Mouse (Mus musculus): ENCODE measurements around the gene Gm43738.
A peak's percentile ranks its signal among the peaks of the same experiment; 100 is the strongest.
"Not testable (repeated sequence)": the region's sequence is repeated elsewhere in the genome, so short reads cannot be mapped to it uniquely, and the experiment has no call there.

Gene Gm43738

DNA sequence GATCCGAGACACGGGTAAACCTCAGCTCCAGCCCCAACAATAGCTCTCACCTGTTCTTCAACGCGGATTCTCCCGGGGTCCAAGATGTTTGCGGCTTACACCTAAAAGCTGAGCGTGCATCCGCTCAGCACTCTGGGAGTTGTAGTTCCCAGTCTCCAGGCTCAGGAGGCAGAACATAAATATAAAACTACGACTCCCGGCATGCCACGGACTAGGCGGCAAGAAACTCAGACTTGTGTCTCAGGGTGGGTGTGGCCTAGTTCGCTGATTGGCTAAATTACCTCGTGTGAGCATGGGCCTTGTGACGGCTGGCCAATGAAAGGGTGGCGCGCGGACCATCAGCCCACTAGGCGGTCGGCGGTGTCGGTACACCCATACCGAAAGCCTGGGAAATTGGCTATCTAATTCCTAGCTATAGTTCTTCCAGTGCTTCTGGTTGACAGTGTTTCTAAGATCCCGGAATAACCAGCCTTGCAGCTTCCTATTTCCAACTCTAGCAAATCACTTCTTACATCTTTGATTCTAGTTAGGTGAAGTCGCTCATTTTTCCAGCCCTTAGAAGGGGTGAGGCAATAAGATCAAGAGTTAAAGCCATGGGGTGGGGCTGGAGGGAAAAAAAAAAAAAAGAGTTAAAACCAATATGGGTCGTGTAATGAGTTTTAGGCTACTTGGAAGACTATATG is 1.1 kb upstream of the Gm43738 start, which contains the start of gene Fdps:
Fdps (minus strand) TSS at position 148 of the 683 bp plus-strand sequence.
- peak; percentile 99 for DNase-seq (ENCODE audit: low spot score)

DNA sequence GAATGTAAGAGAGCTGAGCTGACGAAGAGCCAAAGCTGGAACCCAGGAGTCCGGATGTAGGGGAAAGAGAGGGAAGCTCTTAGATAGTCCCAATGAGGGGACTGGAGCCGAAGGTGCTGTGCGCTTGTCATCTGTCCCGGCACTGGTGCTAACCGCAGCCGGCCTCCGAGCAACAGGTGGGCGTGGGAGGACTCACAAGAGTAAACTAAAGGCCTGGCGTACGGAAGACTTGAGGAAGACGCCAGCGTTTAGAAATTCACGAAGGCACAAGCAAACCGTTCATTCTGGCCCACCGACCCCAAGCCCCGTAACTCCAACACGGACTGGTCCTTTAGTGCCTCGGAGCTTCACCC is 536 bp upstream of the Gm43738 start:
- no peak for DNase-seq (ENCODE audit: low spot score)

DNA sequence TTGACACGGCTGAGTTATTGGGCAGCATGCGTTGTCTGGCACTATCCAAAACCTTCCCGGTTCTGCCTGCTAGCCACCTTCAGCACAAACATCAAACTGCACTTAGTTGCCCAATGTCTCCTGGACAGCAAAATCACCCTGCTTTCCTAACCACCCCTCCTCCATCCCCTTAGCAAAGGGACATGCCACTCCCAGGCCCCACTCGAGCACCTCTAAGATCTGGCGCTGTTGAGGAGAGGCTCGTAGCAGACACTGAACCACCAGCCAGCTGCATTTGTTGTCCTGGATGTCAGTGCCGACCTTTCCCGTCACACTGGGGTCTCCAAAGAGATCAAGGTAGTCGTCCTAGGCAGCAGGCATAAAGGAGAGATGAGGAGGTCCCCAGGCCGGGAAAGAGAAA is 6.9 kb downstream of the Gm43738 start:
- no peak for DNase-seq (ENCODE audit: low spot score)

DNA sequence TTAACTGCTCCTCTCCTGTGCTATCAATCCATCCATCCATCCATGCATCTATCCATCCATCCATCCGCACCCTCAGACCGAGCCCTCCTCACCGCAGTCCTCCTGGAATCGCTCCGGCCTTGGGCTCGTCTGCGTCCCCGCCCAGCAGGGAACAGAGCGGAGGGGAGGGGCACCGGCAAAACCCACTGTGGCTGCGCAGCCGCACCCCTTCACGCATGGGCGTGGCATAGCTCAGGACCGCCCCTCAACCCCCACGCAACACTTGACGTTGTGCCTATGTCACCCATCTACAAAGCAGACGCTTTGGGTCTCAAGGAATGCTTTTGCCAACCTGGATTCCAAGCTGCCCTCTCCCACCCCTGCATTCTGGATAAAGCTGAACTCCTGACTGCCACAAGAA is 7.7 kb downstream of the Gm43738 start, which contains the start of gene Rusc1:
Rusc1 (minus strand) TSS at position 137 of the 400 bp plus-strand sequence.
- DNase-seq (ENCODE audit: low spot score), result peak; percentile 92

DNA sequence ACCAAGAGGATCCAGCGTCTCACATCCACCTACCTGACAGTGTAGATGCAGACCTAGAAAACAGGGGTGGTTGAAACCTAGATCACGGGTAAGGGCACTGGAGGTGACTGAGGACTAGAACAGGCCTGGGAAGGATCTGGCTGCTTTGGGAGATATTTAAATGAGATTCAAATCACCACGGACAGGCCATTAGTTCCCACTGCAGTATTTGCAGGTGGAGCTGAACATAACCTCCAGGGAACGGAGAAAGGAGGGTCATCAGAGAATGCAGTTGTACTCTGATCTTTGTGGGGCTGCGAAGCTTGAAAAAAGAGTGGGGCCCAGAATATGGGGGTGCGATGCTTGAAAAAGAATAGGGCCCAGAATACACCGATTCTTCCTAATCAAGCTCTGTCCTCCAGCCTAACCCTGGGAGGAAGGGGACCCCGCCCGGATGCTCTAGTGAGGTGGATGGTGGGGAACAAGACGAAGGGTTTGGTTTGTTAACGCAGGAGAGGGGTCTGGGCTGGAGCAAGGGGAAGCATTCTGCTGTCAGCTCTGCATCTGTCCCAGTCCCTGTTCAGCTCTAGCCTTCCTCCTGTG is 8.3 kb downstream of the Gm43738 start:
- DNase-seq (ENCODE audit: low spot score), result no peak

DNA sequence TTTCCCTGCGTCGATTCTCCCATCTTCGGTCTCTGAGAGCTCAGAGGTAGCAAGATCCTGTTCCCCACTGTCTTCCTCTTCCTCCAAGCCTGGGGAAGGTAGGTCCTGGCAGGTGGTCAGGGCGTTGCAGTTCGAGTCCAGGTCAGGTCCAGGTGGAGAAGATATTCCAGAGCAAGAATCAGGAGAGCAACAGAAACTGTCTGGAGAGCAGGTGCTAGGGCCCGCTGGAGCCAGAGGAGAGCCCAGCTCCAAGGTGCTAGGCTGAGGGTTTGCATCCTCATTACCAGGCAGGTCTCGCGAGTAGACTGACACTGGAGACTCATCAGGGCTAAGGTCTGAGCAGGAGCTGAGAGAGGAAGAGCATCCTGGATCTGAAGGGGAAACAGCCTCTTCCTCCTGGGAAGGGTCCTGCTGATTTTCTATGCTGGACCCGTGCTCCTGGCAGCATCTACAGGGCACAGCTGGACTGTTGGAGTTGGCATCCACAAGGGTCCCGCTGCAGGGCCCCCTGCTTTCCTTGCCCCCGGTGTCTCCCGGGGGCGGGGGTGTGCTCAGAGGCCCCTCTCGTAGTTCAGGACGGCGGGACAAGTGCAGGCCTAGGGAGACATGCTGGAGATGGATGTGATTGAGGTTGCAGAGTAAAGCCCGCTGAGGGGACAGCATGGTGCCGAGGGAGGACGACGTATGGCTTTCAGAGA is 8.9 kb downstream of the Gm43738 start:
- no peak for DNase-seq (ENCODE audit: low spot score)

DNA sequence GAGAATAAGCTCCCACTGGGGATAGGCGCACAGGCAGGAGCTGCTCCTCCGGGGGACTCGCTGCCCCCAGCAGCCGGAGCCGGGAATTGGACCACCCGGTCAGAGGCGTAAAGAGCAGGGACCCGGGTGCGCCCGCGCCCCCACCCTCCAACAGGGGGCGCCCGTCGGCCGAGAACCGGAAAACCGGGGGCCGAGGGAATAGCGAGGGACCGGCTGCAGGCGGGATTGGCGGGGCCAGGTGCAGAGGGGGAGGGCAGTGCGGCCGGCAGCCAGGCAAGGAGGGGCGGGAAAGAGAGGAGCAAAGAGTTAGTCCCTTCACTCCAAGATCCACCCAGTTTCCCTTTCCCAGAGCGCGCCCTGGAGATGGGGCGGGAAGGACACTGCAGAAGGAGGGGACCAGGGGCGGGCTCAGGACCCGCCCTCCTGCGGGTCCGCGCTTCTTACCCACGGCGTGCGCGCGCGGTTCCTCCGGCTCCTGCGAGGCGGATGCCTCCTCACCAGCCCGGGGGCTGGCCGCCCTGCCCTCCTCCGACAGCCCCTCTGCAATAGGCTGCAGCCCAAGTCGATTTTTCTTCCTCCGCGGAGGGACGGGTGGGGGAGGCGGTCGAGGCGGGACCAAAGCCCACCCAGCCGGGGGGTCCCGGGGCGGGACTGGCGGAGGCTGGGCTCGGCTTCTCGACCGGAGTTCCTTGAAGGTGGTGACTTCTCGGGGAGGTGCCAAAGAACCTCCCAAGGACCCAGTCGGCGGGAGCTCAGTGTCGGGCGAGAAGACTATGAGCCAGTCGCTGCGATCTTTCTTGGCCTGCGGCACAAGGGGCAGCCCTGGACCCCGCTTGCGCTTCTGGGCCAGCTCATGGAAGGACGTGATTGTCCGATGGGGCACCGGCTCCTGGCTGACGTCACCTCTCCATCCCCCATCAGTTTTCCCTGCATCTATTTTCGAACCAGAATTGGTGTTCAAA is 9.9 kb downstream of the Gm43738 start:
- DNase-seq (ENCODE audit: low spot score), result peak; percentile 80

DNA sequence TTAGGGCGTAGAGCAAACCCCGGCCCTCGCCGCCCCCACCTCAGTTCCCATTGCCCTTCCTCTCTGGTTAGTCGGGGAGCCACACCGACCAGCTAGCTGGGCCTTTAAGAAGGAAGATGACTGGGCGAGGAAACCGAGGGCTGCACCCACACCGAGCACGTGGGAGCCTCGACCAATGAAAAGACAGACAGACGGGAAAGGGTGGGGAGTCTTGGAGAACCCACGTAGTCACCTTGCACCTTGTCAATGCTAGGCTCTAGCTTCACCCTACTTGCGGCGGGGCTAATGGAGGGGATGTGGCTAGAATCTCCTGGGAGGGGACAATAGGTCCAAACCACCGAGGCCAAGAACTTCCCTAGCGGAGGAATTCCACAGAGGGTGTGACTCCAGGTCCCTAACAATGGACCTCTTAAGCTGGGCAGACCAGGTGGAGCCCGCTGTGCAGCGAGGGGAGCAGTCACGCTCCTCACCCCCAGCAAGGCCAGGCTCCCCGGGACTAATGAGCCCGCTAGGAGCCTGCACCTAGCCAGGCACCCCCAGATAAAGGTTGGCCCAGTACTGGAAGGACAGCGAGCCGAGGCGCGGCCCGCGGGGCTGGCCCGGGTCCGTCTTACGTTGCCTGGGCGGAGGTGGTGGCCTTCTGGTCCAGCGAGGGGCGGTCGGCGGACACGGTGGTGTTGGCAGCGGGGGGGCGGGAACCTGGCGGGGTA is 10.9 kb downstream of the Gm43738 start:
- peak; percentile 86 for DNase-seq (ENCODE audit: low spot score)

DNA sequence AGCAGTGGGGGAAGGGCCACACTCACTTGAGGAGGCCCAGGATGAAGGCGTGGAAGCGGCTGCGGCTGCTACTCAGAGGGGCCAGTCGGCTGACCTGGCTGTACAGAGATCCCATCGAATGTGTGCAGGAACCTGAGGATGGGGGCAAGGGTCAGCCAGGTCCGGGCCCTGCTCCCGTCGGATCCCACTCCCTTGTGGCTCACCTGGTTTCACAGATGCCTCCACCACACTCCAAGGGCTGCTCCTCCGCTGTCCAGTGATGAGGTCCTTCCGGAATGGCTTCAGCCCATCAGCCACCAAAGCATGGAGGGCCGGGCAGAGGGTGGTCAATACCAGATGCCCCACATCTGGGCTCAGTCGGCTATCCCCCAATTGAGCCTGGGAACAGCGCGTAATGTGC is 11.9 kb downstream of the Gm43738 start:
- no peak for DNase-seq (ENCODE audit: low spot score)

DNA sequence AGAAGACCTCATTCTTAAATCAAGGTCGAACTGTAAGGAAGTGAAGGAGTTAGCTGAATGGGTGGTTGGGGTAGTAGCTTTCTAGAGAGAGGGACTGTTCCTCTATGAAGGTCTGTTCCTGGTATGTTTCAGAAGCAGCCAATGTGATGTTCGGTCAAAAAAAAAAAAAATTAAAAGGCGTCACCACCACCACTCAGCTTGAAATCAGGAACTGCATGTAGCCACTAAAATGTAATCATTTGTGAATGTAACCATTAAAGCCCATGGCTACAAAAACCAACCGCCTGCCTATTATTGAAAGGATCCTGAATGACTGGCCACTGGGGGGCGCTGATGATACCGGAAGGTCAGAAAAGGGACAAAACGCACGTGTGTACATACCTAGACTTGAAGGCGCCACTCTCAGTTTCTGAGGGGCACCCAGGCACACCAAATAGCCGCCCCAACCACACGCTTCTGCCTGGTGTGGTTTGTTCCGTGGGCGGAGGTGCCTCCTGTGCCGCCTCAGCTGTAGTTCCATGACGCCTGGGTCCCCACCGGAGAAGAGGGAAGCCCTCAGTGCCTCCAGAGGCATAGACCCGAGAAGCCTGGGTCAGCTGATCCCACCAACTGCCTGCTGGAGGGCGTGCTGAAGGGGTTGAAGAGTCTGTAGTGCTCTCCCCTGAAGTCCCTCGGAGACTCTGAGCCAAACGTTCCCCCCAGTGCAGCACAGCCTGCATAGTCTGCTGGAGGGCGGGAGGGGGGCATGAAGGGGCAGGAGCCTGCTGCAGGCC is 13.4 kb downstream of the Gm43738 start:
- peak; percentile 87 for DNase-seq (ENCODE audit: low spot score)

DNA sequence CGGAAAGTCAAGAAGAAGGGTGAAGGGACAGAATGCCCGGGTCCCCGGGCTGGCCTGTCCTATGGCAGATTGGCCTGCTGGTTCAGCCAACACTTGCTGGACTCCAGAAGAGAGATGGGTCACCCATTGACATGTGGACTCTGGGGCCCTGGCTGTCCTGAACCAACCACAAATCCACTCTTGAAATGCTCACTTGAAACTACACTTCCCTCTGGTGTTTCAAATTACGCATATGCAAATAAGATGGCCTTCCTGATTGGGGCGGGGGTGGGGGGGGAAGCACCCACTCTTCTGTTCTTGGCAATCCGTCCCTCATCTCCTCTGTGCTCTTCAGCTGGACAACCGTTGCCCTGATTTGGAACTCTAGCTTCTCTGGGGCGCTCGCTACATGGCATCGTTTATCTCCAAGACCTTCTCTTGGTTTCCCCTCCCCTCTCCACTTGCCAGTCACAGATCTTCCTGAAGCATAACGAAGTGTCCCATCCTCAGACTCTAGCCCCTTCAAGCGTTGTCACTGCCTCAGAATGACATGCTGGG is 16.2 kb downstream of the Gm43738 start:
- no peak for DNase-seq (ENCODE audit: low spot score)

DNA sequence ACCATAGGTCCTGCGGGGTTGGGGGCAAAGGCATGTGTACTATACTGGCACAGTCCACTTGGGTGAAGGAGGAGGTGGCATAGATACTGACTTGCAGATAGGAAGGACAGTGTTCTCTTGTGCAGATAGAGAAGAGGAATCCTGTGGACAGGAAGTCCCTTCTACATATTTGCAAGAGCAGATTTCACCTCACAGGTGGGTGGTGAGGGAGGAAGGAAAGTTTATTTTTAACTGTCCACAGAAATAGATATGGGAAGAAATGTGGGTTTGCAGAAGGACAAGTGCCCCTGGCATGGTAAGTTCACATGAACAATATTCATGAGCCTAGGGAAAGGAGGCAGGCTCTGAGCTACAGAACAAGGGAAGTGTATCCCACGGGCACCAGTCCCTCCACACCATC is 16.8 kb downstream of the Gm43738 start:
- DNase-seq (ENCODE audit: low spot score), result no peak

DNA sequence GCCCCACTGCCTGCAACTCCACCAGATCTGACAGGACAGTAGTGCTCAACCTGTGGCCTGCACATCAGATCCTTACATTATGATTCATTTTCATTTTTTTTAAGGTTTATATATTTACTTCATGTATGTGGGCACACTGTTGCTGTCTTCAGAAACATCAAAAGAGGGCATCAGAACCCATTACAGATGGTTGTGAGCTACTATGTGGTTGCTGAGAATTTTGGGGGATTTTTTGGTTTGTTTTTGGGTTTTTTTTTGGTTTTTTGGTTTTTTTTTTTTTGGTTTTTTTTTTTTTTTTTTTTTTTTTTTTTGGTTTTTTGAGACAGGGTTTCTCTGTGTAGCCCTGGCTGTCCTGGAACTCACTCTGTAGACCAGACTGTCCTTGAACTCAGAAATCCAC is 18.6 kb downstream of the Gm43738 start:
- DNase-seq (ENCODE audit: low spot score), result not testable (repeated sequence)

DNA sequence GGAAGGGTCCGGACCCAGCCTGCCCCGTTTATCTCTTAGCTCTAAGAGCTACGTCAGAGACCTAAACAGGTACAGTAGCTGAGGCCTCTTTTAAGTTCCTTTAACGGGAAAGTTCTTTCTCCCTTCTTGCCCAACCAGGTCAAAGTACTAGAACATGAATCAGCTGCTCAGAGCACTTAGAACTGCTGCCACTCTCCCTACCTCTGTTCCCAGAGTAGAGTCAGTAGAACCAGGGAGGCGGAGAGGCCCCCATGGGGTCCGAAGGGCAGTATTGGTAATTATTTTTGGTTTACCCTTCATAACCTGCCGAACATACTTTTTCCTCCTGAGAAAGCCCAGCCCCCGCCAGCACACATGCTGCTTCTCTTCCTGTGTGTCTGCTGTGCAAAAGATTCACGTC is 23.5 kb downstream of the Gm43738 start:
- DNase-seq (ENCODE audit: low spot score), result no peak

DNA sequence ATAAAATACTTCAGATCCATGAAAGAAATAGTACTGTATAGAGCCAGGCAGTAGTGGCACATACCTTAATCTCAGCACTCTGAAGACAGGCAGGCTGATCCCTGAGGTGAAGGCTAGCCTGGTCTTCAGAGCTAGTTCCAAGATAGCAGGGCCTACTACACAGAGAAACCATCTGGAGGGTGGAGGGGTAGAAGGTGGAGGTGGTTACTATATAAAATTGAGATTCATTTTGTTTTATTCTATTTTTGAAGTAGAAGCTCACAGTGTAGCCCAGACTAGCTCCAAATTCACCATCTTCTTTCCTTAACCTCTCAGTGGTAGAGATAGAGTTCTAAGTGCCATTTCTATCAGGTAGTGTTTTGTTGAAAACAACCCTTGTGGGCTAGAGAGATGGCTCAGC is 33.6 kb downstream of the Gm43738 start:
- no peak for DNase-seq (ENCODE audit: low spot score)

DNA sequence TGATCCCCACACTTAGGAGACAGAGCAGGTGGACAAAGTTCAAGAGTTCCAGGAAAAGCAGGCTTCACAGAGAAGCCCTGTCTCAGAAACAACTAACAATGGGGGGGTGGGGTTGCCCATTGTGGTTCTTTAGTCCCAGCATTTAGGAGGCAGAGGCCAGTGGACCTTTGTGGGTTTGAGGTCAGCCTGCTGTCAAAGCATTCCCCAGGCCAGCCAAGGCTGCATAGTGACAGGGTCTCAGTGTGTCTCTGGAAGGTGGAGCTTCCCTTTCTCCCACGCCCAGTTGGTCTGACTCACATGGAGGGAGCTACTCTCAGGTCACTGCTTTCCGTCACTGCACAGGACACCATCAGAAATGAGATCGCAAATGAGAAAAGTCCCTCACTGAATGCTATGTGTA is 39.2 kb downstream of the Gm43738 start:
- no peak for DNase-seq (ENCODE audit: low spot score)

DNA sequence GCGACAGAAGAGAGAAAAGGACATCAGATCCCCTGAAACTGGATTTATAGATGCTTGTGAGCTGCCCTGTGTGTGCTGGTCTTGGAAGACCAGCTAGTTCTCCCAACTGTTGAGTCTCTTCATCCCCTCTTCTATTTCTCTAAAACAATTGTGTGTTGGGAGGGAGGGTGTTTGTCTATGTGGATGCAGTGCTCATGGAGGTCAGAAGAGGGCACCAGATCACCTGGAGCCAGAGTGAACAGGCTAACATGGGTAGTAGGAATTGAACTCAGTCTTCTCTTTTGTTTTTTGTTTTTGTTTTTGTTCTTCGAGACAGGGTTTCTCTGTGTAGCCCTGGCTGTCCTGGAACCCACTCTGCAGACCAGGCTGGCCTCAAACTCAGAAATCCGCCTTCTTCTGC is 42.1 kb downstream of the Gm43738 start:
- DNase-seq (ENCODE audit: low spot score), result peak; percentile 38

DNA sequence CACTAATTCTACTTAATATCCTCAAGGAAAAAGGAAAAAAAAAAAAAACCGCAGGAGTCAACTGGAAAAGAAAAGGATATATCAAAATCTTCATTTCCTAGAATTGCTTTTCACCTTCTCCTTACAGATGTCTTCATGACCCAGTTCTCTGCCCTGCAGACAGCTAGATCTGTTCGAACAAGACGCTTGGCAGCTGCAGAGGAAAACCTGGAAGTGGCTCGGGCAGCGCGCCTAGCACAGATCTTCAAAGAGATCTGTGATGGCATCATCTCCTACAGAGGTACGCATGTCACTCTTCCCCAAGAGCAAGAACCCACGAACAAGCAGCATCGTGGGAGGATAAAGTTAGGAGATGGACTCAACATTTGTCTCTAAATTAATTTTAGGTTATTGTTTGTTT is 42.5 kb downstream of the Gm43738 start:
- no peak for DNase-seq (ENCODE audit: low spot score)

DNA sequence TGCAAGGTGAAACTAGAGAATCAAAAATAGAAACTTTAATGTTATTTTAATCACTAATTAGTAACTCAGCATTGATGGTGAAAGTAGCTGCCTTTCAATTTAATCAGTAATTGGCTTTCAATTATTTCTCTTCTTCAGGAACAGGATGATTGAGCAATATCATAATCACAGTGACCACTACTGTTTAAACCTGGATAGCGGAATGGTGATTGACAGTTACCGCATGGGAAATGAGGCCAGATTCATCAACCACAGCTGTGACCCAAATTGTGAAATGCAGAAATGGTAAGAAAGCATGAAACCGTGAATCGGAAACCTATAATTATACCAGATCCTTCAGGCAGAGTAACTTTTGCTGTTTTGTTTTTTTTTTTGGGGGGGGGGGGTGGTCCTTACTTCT is 57.5 kb downstream of the Gm43738 start:
- no peak for DNase-seq (ENCODE audit: low spot score)
